Mouse (Mus musculus): ENCODE results near the gene Oas1c. TPM values are rescaled to one million over a fixed set of nuclear protein-coding genes. Genes with fewer than 3 reads are reported as not detected.

Oas1c gene
- polyA plus RNA-seq, 1 experiment from 2014 or later: 0.58 TPM

- WGBS (ENCODE audit: insufficient replicate concordance): 10% methylated on average over 8 of the region's 8 CpGs
- peak; percentile 82 for TF ChIP-seq CTCF (IDR thresholded peaks at IDR 0.05; ENCODE audit: low read depth)
- no peak for TF ChIP-seq EP300 (IDR thresholded peaks at IDR 0.05; ENCODE audit: low read depth)
- H3K4me3 ChIP-seq (ENCODE audit: low read depth, low read length): no peak overlapping the region
- H3K27ac ChIP-seq (ENCODE audit: low read depth): no peak overlapping the region
- H3K4me2 ChIP-seq (ENCODE audit: low read depth, low read length): no peak overlapping the region
- no peaks in the 10 kb centered on the region for H3K9me3 ChIP-seq (ENCODE audit: low read length)
- H3K4me1 ChIP-seq (ENCODE audit: insufficient read depth): no peaks in the 10 kb centered on the region
- DNase-seq: peak; percentile 69
- H3K27me3 ChIP-seq (ENCODE audit: insufficient read depth, low read length): peaks cover 6% of the 10 kb centered on the region; the same call in 1 of the 2 replicates
- ATAC-seq: no peak
- H3K36me3 ChIP-seq (replicated peaks; ENCODE audit: insufficient read depth, low read length): no peaks in the 10 kb centered on the region
- no peak overlapping the region for H3K9ac ChIP-seq (replicated peaks)
These were observed 24.6 kb upstream of the Oas1c start for GRCm38 (mm10) chr5:120836731-120837585.

- H3K9me3 ChIP-seq (ENCODE audit: low read length): no peaks in the 10 kb centered on the region
- peaks cover 6% of the 10 kb centered on the region; the same call in 1 of the 2 replicates for H3K27me3 ChIP-seq (ENCODE audit: insufficient read depth, low read length)
- H3K36me3 ChIP-seq (replicated peaks; ENCODE audit: insufficient read depth, low read length): no peaks in the 10 kb centered on the region
- no peak for TF ChIP-seq EP300 (IDR thresholded peaks at IDR 0.05; ENCODE audit: low read depth)
- no peak for TF ChIP-seq CTCF (IDR thresholded peaks at IDR 0.05; ENCODE audit: low read depth)
- WGBS (ENCODE audit: insufficient replicate concordance): 15% methylated on average over 17 of the region's 17 CpGs
- H3K4me2 ChIP-seq (ENCODE audit: low read depth, low read length): no peak overlapping the region
- DNase-seq: no peak
- no peak overlapping the region for H3K27ac ChIP-seq (ENCODE audit: low read depth)
- no peak overlapping the region for H3K4me3 ChIP-seq (ENCODE audit: low read depth, low read length)
- H3K9ac ChIP-seq (replicated peaks): no peak overlapping the region
- H3K4me1 ChIP-seq (ENCODE audit: insufficient read depth): no peaks in the 10 kb centered on the region
- ATAC-seq: no peak
These were observed 21.3 kb upstream of the Oas1c start for GRCm38 (mm10) chr5:120833335-120834280.

GRCm38 (mm10) chr5:120831031-120831430 is 18.7 kb upstream of the Oas1c start:
- DNase-seq (no peak), ATAC-seq (no peak)
- H3K9me3 ChIP-seq (ENCODE audit: low read length): no peaks in the 10 kb centered on the region
- no peaks in the 10 kb centered on the region for H3K36me3 ChIP-seq (replicated peaks; ENCODE audit: insufficient read depth, low read length)
- 50% methylated on average over 4 of the region's 4 CpGs for WGBS (ENCODE audit: insufficient replicate concordance)
- H3K9ac ChIP-seq (replicated peaks): no peak overlapping the region
- H3K4me2 ChIP-seq (ENCODE audit: low read depth, low read length): no peak overlapping the region
- no peaks in the 10 kb centered on the region for H3K4me1 ChIP-seq (ENCODE audit: insufficient read depth)
- H3K27ac ChIP-seq (ENCODE audit: low read depth): no peak overlapping the region
- TF ChIP-seq EP300 (IDR thresholded peaks at IDR 0.05; ENCODE audit: low read depth): no peak
- TF ChIP-seq CTCF (IDR thresholded peaks at IDR 0.05; ENCODE audit: low read depth): no peak
- H3K4me3 ChIP-seq (ENCODE audit: low read depth, low read length): no peak overlapping the region
- peaks cover 6% of the 10 kb centered on the region; the same call in 1 of the 2 replicates for H3K27me3 ChIP-seq (ENCODE audit: insufficient read depth, low read length)

- TF ChIP-seq EP300 (IDR thresholded peaks at IDR 0.05; ENCODE audit: low read depth): no peak
- Histone ChIP-seq H3K4me1 (ENCODE audit: insufficient read depth) (0 out of 2 replicates have a peak, but pooled peaks cover 3% of the 10 kb centered on the region), H3K9ac (replicated peaks) (no peak overlapping the region), H3K4me3 (ENCODE audit: low read depth, low read length) (no peak overlapping the region), H3K27ac (ENCODE audit: low read depth) (no peak overlapping the region), H3K9me3 (ENCODE audit: low read length) (no peaks in the 10 kb centered on the region), H3K27me3 (ENCODE audit: insufficient read depth, low read length) (no peaks in the 10 kb centered on the region), H3K4me2 (ENCODE audit: low read depth, low read length) (no peak overlapping the region), H3K36me3 (replicated peaks; ENCODE audit: insufficient read depth, low read length) (peaks cover 33% of the 10 kb centered on the region)
- no peak for DNase-seq
- ATAC-seq: no peak
These were observed 6.7 kb upstream of the Oas1c start for GRCm38 (mm10) chr5:120818999-120819398.

- Histone ChIP-seq H3K27me3 (ENCODE audit: insufficient read depth, low read length) (no peaks in the 10 kb centered on the region), H3K27ac (ENCODE audit: low read depth) (no peak overlapping the region), H3K4me1 (ENCODE audit: insufficient read depth) (peaks cover 7% of the 10 kb centered on the region; the same call in 1 of the 2 replicates), H3K4me3 (ENCODE audit: low read depth, low read length) (no peak overlapping the region), H3K4me2 (ENCODE audit: low read depth, low read length) (no peak overlapping the region), H3K9me3 (ENCODE audit: low read length) (no peaks in the 10 kb centered on the region), H3K36me3 (replicated peaks; ENCODE audit: insufficient read depth, low read length) (peaks cover 27% of the 10 kb centered on the region), H3K9ac (replicated peaks) (no peak overlapping the region)
- no peak for TF ChIP-seq EP300 (IDR thresholded peaks at IDR 0.05; ENCODE audit: low read depth)
- peak; percentile 83 for TF ChIP-seq CTCF (IDR thresholded peaks at IDR 0.05; ENCODE audit: low read depth)
- no peak for ATAC-seq
- peak; percentile 63 for DNase-seq
- 61% methylated on average over 3 of the region's 3 CpGs for WGBS (ENCODE audit: insufficient replicate concordance)
These were observed 3.6 kb upstream of the Oas1c start for GRCm38 (mm10) chr5:120815949-120816348.

GRCm38 (mm10) chr5:120813023-120813422 is 709 bp upstream of the Oas1c start:
- Histone ChIP-seq H3K9ac (replicated peaks) (peak overlapping the region; percentile 76), H3K9me3 (ENCODE audit: low read length) (no peaks in the 10 kb centered on the region), H3K27ac (ENCODE audit: low read depth) (peak overlapping the region; percentile 75), H3K36me3 (replicated peaks; ENCODE audit: insufficient read depth, low read length) (peaks cover 23% of the 10 kb centered on the region), H3K27me3 (ENCODE audit: insufficient read depth, low read length) (no peaks in the 10 kb centered on the region), H3K4me3 (ENCODE audit: low read depth, low read length) (peak overlapping the region; percentile 76), H3K4me1 (ENCODE audit: insufficient read depth) (peaks cover 7% of the 10 kb centered on the region; the same call in 1 of the 2 replicates), H3K4me2 (ENCODE audit: low read depth, low read length) (peak overlapping the region; percentile 70)
- peak; percentile 38 for ATAC-seq
- no peak for DNase-seq
- TF ChIP-seq EP300 (IDR thresholded peaks at IDR 0.05; ENCODE audit: low read depth) (no peak), CTCF (IDR thresholded peaks at IDR 0.05; ENCODE audit: low read depth) (no peak)
- WGBS (ENCODE audit: insufficient replicate concordance): 58% methylated on average over 6 of the region's 6 CpGs
